Mouse (Mus musculus): ENCODE data around the gene Tas2r120. TPM values are rescaled to one million over a fixed set of nuclear protein-coding genes. Genes with fewer than 3 reads are reported as not detected.

The Tas2r120 gene
- not detected for total RNA-seq (2023)

GRCm38 (mm10) chr6:132656653-132657052 is at the start of gene Tas2r120:
Tas2r120 (plus strand) TSS chr6:132656953.

GRCm38 (mm10) chr6:132651426-132651825 is 5.3 kb upstream of the Tas2r120 start, which contains the start of gene A630073D07Rik:
A630073D07Rik (minus strand) TSS chr6:132651526.

GRCm38 (mm10) chr6:132700907-132701306 is 44.2 kb downstream of the Tas2r120 start, which contains the start of gene Tas2r121:
Tas2r121 (minus strand) TSS chr6:132701007.

Other genes with a start within 250 kb of the Tas2r120 start
- not detected for gene Prh1, start 87.1 kb upstream of the Tas2r120 start, total RNA-seq (2023)
- gene Prp2, start 61.0 kb upstream of the Tas2r120 start, total RNA-seq (2023): not detected
- gene A630073D07Rik, start 5.4 kb upstream of the Tas2r120 start, total RNA-seq (2023): not detected
- not detected for gene Tas2r121, start 44.1 kb downstream of the Tas2r120 start, total RNA-seq (2023)
- gene Tas2r122, start 55.0 kb downstream of the Tas2r120 start, total RNA-seq (2023): not detected
- gene Tas2r115, start 81.1 kb downstream of the Tas2r120 start, total RNA-seq (2023): not detected
- not detected for gene Tas2r124, start 97.8 kb downstream of the Tas2r120 start, total RNA-seq (2023)
- gene Tas2r102, start 105.2 kb downstream of the Tas2r120 start, total RNA-seq (2023): not detected
- gene Tas2r136, start 121.2 kb downstream of the Tas2r120 start, total RNA-seq (2023): not detected
- gene Tas2r117, start 145.9 kb downstream of the Tas2r120 start, total RNA-seq (2023): not detected
- not detected for gene Tas2r123, start 190.2 kb downstream of the Tas2r120 start, total RNA-seq (2023)
- gene Tas2r116, start 198.5 kb downstream of the Tas2r120 start, total RNA-seq (2023): not detected
- not detected for gene Tas2r110, start 211.1 kb downstream of the Tas2r120 start, total RNA-seq (2023)
- gene Tas2r113, start 236.1 kb downstream of the Tas2r120 start, total RNA-seq (2023): not detected